Mouse (Mus musculus): ENCODE results near the gene Gal3st2b. TPM values are rescaled to one million over a fixed set of nuclear protein-coding genes. Genes with fewer than 3 reads are reported as not detected.
"Not testable (repeated sequence)": the region's sequence is repeated elsewhere in the genome, so short reads cannot be mapped to it uniquely, and the experiment has no call there.

The Gal3st2b gene
- polyA plus RNA-seq, 1 experiment from 2014 or later = not detected

DNA sequence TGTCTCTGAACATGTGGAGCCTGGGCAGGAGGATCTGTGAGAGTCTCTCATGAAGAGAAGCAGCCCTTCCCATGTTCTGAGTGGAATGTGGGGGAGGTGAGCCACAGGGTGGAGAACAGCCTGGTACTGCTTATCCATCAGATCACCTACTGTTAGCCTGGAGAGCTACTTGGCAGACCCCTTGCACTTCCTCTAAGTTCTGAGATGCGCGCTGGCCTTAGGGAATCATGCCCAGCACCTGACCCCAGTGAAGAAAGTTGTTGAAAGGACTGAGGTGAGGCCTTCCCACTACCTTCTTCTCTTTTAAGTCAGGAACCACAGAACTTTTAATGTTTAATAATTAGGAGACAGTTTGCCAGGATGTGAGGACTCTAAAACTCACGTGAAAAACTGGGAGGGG, 73.4 kb downstream of the Gal3st2b start:
- 88% methylated on average over 3 of the region's 3 CpGs for whole genome bisulfite sequencing
- H3K4me3 ChIP-seq (ENCODE audit: low read depth, low read length); H3K27ac ChIP-seq (ENCODE audit: low read depth, low read length); H3K27me3 ChIP-seq (ENCODE audit: control insufficient read depth, insufficient read depth, low read length); H3K4me1 ChIP-seq (ENCODE audit: control insufficient read depth, insufficient read depth, low read length); H3K36me3 ChIP-seq (ENCODE audit: control insufficient read depth, insufficient read depth, low read length); H3K9me3 ChIP-seq (ENCODE audit: control insufficient read depth, low read length); H3K4me2 ChIP-seq; ATAC-seq (ENCODE audit: low FRiP score); DNase-seq (ENCODE audit: low spot score, missing footprints); H3K9ac ChIP-seq (ENCODE audit: low read length): not testable (repeated sequence)

Other genes starting within 250 kb of the Gal3st2b start
- gene Bok, start 232.7 kb upstream of the Gal3st2b start, polyA plus RNA-seq (2014; fragmentation: Nextera tagmentation; extraction: Ambion mirVana) = 26.6 and 31.3 TPM in 2 replicates
- 94.2 and 103 TPM in 2 replicates for gene Atg4b, start 166.8 kb upstream of the Gal3st2b start, polyA plus RNA-seq (2014; fragmentation: Nextera tagmentation; extraction: Ambion mirVana)
- 37.5 and 39.8 TPM in 2 replicates for gene Thap4, start 163.4 kb upstream of the Gal3st2b start, polyA plus RNA-seq (2014; fragmentation: Nextera tagmentation; extraction: Ambion mirVana)
- gene Dtymk, start 116.4 kb upstream of the Gal3st2b start, polyA plus RNA-seq (2014; fragmentation: Nextera tagmentation; extraction: Ambion mirVana) = 229 and 230 TPM in 2 replicates
- gene Ing5, start 114.3 kb upstream of the Gal3st2b start, polyA plus RNA-seq (2014; fragmentation: Nextera tagmentation; extraction: Ambion mirVana) = 16.4 and 17.8 TPM in 2 replicates
- gene D2hgdh, start 93.4 kb upstream of the Gal3st2b start, polyA plus RNA-seq (2014; fragmentation: Nextera tagmentation; extraction: Ambion mirVana) = 10.2 and 12.1 TPM in 2 replicates
- not detected in 2 replicates for gene Gal3st2, start 57.0 kb upstream of the Gal3st2b start, polyA plus RNA-seq (2014; fragmentation: Nextera tagmentation; extraction: Ambion mirVana)
- not detected in 2 replicates for gene Gal3st2c, start 72.2 kb downstream of the Gal3st2b start, polyA plus RNA-seq (2014; fragmentation: Nextera tagmentation; extraction: Ambion mirVana)
- not detected in 2 replicates for gene Neu4, start 102.1 kb downstream of the Gal3st2b start, polyA plus RNA-seq (2014; fragmentation: Nextera tagmentation; extraction: Ambion mirVana)
- gene Pdcd1, start 134.2 kb downstream of the Gal3st2b start, polyA plus RNA-seq (2014; fragmentation: Nextera tagmentation; extraction: Ambion mirVana) = 0.29 TPM in 1 of 2 replicates, not detected in the other

All from midbrain, embryonic 11.5 days (tissue).